Mouse (Mus musculus) stomach, embryonic 14.5 days (tissue): ENCODE measurements around the gene Ccdc47. TPM values are rescaled to one million over a fixed set of nuclear protein-coding genes. Genes with fewer than 3 reads are reported as not detected.
"Not testable (repeated sequence)": the region's sequence is repeated elsewhere in the genome, so short reads cannot be mapped to it uniquely, and the experiment has no call there.

ENCODE experiments used
- ATAC-seq: fragments of 200-750 bp; cut with Nextera tagmentation; 2 replicates; pipeline ENCODE4 v1.8.0; 2017; ENCODE audit warnings: low read depth, moderate TSS enrichment; ENCODE audit not compliant: insufficient number of reproducible peaks, insufficient read depth, low FRiP score
- H3K27ac ChIP-seq: fragments of 300-500 bp; sonication (generic); 2 replicates; pipeline ENCODE4 v1.5.1; 2014; ENCODE audit warnings: mild to moderate bottlenecking, low read length, moderate library complexity, mixed read lengths
- H3K27me3 ChIP-seq: fragments of 300-500 bp; sonication (generic); 2 replicates; pipeline ENCODE4 v1.6.1; 2014; ENCODE audit warnings: low read length, control low read depth, mixed read lengths; ENCODE audit not compliant: control insufficient read depth, insufficient read depth
- H3K36me3 ChIP-seq: fragments of 300-500 bp; sonication (generic); 2 replicates; pipeline ENCODE4 v1.6.1; 2014; ENCODE audit warnings: mild to moderate bottlenecking, control low read depth, low read length, moderate library complexity, mixed read lengths; ENCODE audit not compliant: control insufficient read depth, insufficient read depth
- H3K4me1 ChIP-seq: fragments of 300-500 bp; sonication (generic); 2 replicates; pipeline ENCODE4 v1.6.1; 2014; ENCODE audit warnings: low read length, control low read depth, mixed read lengths; ENCODE audit not compliant: control insufficient read depth, insufficient read depth
- H3K4me2 ChIP-seq: fragments of 300-500 bp; sonication (generic); replicated peaks from 2 replicates; pipeline ENCODE4 v1.6.1; 2014; ENCODE audit warnings: low read depth, low read length, control low read depth
- H3K4me3 ChIP-seq: fragments of 300-500 bp; sonication (generic); 2 replicates; pipeline ENCODE4 v1.5.1; 2014; ENCODE audit warnings: low read depth, low read length, control low read depth
- H3K9ac ChIP-seq: fragments of 300-500 bp; sonication (generic); replicated peaks from 2 replicates; pipeline ENCODE4 v1.6.1; 2014; ENCODE audit warnings: low read depth, mild to moderate bottlenecking, control low read depth, low read length, moderate library complexity, mixed read lengths
- H3K9me3 ChIP-seq: fragments of 300-500 bp; sonication (generic); 2 replicates; pipeline ENCODE4 v1.6.1; 2016; ENCODE audit warnings: low read depth, low read length, control low read depth; ENCODE audit not compliant: control insufficient read depth
- WGBS: fragments of 180-500 bp; shearing (Covaris S2); extraction: QIAGEN DNeasy Blood & Tissue Kit; methylation state at CpG from one replicate; pipeline ENCODE4 v1.1.7; 2014; 5-methylcytosine and 5-hydroxymethylcytosine counted together
- polyA plus RNA-seq: library from polyadenylated mRNA; unstranded; fragments of >200 nt; fragmentation: Nextera tagmentation; extraction: Ambion mirVana; gene quantifications from 2 replicates; pipeline ENCODE4 v1.2.1, GENCODE M21; 2014

The Ccdc47 gene
- polyA plus RNA-seq, 1 experiment from 2014 or later, result 60.2 TPM

DNA sequence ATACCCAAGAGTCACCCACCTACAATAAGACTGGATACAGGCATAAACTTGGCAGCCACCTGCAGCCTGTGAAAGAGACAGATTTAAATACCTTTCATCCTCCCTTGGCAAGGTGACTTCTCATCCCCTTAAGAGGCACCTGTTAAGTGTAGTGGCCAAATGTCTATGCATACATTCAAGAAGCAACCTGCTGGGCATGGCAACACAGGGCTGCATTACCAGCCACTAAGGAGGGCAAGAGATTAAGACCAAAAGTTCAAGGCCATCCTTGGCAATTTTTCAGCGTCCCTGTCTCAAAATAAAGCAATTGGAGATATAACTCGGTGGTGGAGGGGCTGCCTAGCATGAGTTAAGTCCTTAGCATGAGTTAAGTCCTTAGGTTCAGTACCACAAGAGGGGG, 38.6 kb upstream of the Ccdc47 start:
- ATAC-seq, result no peak
- WGBS, result 16% methylated on average over 2 of the region's 2 CpGs
- peak overlapping the region; percentile 73 for H3K9ac ChIP-seq
- no peaks in the 10 kb centered on the region for H3K9me3 ChIP-seq
- H3K27ac ChIP-seq, result no peak overlapping the region
- H3K27me3 ChIP-seq, result no peaks in the 10 kb centered on the region
- H3K4me3 ChIP-seq, result peak overlapping the region; percentile 77
- peaks cover 51% of the 10 kb centered on the region for H3K36me3 ChIP-seq
- peak overlapping the region; percentile 94 for H3K4me2 ChIP-seq
- H3K4me1 ChIP-seq, result peaks cover 17% of the 10 kb centered on the region

GRCm38 (mm10) chr11:106249326-106249725, 33.2 kb upstream of the Ccdc47 start:
- Histone ChIP-seq H3K27me3 (no peaks in the 10 kb centered on the region), H3K4me1 (no peaks in the 10 kb centered on the region), H3K4me2 (no peak overlapping the region), H3K4me3 (no peak overlapping the region), H3K9me3 (peaks cover 4% of the 10 kb centered on the region; the same call in 1 of the 2 replicates), H3K27ac (no peak overlapping the region), H3K9ac (no peak overlapping the region), H3K36me3 (peaks cover 87% of the 10 kb centered on the region)
- ATAC-seq, result no peak
- WGBS, result 87% methylated on average over 7 of the region's 7 CpGs

DNA sequence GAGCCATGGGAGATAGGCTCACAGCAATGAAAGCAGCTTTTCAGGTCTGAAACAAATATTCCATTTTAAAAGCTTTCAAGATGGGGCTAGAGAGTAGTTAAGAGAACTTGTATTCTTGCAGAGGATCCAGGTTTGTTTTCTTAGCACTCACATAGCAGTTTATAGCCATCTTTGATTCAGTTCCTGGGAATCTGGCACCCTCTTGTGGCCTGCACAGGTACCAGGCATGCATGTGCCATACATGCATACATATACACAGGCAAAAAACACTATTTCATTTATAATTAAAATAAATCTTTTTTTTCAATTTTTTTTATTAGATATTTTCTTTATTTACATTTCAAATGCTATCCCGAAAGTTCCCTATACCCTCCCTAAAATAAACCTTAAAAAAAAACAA, 30.7 kb upstream of the Ccdc47 start:
- Histone ChIP-seq H3K4me3 (no peak overlapping the region), H3K9me3 (peaks cover 4% of the 10 kb centered on the region; the same call in 1 of the 2 replicates), H3K36me3 (peaks cover 94% of the 10 kb centered on the region), H3K4me2 (no peak overlapping the region), H3K27me3 (no peaks in the 10 kb centered on the region), H3K4me1 (no peaks in the 10 kb centered on the region), H3K9ac (no peak overlapping the region), H3K27ac (no peak overlapping the region)
- 96% methylated on average over 1 of the region's 1 CpGs for WGBS
- no peak for ATAC-seq

DNA sequence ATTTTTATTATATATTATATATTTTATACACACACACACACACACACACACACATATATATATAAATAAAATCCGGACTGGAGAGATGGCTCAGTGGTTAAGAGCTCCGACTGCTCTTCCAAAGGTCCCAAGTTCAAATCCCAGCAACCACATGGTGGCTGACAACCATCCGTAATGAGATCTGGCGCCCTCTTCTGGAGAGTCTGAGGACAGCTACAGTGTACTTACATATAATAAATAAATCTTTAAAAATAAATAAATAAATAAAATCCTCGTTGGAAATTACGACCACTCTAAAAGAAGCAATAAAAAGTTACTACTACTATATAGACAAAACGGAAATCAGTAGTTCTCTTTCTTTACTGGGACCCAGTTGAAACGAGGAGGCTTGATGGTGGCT, 17.8 kb upstream of the Ccdc47 start:
- not testable (repeated sequence) for H3K4me3 ChIP-seq, H3K9ac ChIP-seq, ATAC-seq, H3K4me2 ChIP-seq, H3K27me3 ChIP-seq, H3K4me1 ChIP-seq, H3K27ac ChIP-seq, H3K9me3 ChIP-seq
- 79% methylated on average over 8 of the region's 8 CpGs for WGBS
- H3K36me3 ChIP-seq, result peaks cover 67% of the 10 kb centered on the region

- H3K4me3 ChIP-seq, result no peak overlapping the region
- H3K36me3 ChIP-seq, result peaks cover 17% of the 10 kb centered on the region
- 92% methylated on average over 3 of the region's 3 CpGs for WGBS
- H3K9ac ChIP-seq, result no peak overlapping the region
- no peaks in the 10 kb centered on the region for H3K9me3 ChIP-seq
- H3K27ac ChIP-seq, result no peak overlapping the region
- H3K4me2 ChIP-seq, result no peak overlapping the region
- no peak for ATAC-seq
- H3K27me3 ChIP-seq, result no peaks in the 10 kb centered on the region
- H3K4me1 ChIP-seq, result 0 out of 2 replicates have a peak, but pooled peaks cover 7% of the 10 kb centered on the region
These were observed 4.5 kb upstream of the Ccdc47 start for GRCm38 (mm10) chr11:106220603-106221002.

DNA sequence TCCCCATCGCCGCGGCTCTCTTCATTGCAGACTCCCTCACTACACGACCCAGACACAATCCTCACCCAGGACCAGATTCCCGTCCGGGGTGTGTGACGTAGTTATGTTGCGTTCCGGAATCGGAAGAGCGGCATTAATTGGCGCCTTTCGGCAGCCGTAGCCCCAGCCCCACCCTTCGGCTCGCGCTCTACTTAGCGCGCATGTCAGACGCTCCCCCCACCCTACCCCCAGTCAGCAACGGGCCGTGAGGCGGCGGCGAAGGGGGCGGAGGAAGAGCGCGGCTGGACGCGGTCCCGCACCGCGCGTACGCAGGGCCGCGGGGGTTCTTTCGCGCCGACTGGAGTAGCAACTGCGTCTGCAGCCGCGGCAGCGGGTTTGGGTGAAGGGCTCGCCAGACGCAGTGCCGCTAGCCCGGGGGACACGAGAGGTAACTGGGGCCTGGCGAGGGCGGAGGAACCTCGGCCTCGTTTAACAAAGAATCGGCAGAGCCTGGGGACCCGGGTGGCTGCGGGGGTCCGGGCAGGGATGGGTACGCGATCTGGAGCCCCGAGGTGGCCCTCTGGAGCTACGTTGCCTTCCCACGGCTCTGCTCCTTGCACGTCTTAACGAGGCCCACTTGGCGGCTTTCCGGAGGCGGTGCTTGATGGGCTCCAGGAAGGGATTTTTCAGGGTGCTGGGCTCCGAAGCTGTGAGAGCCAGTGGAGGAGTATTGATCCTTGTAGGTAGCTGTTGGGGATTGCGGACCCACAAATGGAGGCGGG, 766 bp upstream of the Ccdc47 start, which contains the start of gene Ddx42:
Gene Ddx42 (plus strand): TSS at position 197 of the 761 bp plus-strand sequence.
- ATAC-seq, result peak; percentile 92

GRCm38 (mm10) chr11:106215450-106215859, 689 bp downstream of the Ccdc47 start:
- WGBS, result 23% methylated on average over 7 of the region's 7 CpGs
- no peaks in the 10 kb centered on the region for H3K27me3 ChIP-seq
- H3K4me2 ChIP-seq, result peak overlapping the region; percentile 50
- H3K36me3 ChIP-seq, result peaks cover 21% of the 10 kb centered on the region
- no peak for ATAC-seq
- H3K4me1 ChIP-seq, result peaks cover 16% of the 10 kb centered on the region
- H3K27ac ChIP-seq, result peak overlapping the region; percentile 98; the same call in 1 of the 2 replicates
- H3K9ac ChIP-seq, result peak overlapping the region; percentile 91
- H3K9me3 ChIP-seq, result no peaks in the 10 kb centered on the region
- H3K4me3 ChIP-seq, result peak overlapping the region; percentile 73

More for the DNA sequence above, 766 bp upstream of the Ccdc47 start, which contains the start of gene Ddx42:
- WGBS, result under 1% methylated on average over 70 of the region's 70 CpGs
- H3K27ac ChIP-seq, result peak within 1 kb of the TSS; percentile 98
- peak within 1 kb of the TSS; percentile 73 for H3K4me3 ChIP-seq
- H3K27me3 ChIP-seq, result no peaks in the 10 kb centered on the region
- peaks cover 16% of the 10 kb centered on the region for H3K4me1 ChIP-seq
- peak within 1 kb of the TSS; percentile 77 for H3K4me2 ChIP-seq
- H3K9ac ChIP-seq, result peak within 1 kb of the TSS; percentile 91
- H3K36me3 ChIP-seq, result peaks cover 10% of the 10 kb centered on the region; the same call in 1 of the 2 replicates
- no peaks in the 10 kb centered on the region for H3K9me3 ChIP-seq

GRCm38 (mm10) chr11:106214856-106215255, 1.3 kb downstream of the Ccdc47 start:
- H3K9me3 ChIP-seq, result no peaks in the 10 kb centered on the region
- no peak for ATAC-seq
- peak overlapping the region; percentile 73 for H3K4me3 ChIP-seq
- H3K36me3 ChIP-seq, result peaks cover 25% of the 10 kb centered on the region
- H3K4me1 ChIP-seq, result peaks cover 16% of the 10 kb centered on the region
- H3K27me3 ChIP-seq, result no peaks in the 10 kb centered on the region
- H3K27ac ChIP-seq, result no peak overlapping the region
- peak overlapping the region; percentile 50 for H3K4me2 ChIP-seq
- 85% methylated on average over 5 of the region's 5 CpGs for WGBS
- H3K9ac ChIP-seq, result no peak overlapping the region
